Mouse (Mus musculus) ES-CJ7 (cell line): Measurements from ENCODE around the gene Fryl.
"Not testable (repeated sequence)": the region's sequence is repeated elsewhere in the genome, so short reads cannot be mapped to it uniquely, and the experiment has no call there.

Experiments used
- DNase-seq: peaks from one replicate; pipeline ENCODE4 v3.0.0; 2011; ENCODE audit warnings: low read depth, low spot score

Fryl gene

DNA sequence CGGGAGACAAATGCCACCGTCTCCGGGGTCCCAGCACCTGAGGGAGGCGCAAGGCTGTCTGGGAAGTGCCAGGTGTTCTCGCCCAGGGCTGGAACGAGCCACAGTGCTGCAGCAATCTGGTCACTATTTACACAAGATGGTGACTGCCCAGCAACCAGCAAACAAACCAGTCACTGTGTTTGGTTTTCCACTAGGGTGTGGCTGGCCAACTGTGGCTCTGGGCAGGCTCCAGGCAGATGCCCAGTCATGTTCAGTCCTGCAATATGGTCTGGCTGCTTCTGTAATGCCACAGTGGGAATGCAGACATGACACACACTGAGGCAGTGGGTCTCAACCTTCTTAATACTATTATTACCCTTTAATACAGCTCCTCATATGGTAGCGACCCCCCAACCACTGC is 152.8 kb downstream of the Fryl start:
- DNase-seq = no peak

GRCm38 (mm10) chr5:73102342-73102989 is 154.0 kb downstream of the Fryl start:
- DNase-seq = no peak

GRCm38 (mm10) chr5:73092236-73092635 is 164.2 kb downstream of the Fryl start:
- no peak for DNase-seq

GRCm38 (mm10) chr5:73089158-73089557 is 167.3 kb downstream of the Fryl start:
- DNase-seq = peak; percentile 33

GRCm38 (mm10) chr5:73081496-73081895 is 174.9 kb downstream of the Fryl start:
- no peak for DNase-seq

DNA sequence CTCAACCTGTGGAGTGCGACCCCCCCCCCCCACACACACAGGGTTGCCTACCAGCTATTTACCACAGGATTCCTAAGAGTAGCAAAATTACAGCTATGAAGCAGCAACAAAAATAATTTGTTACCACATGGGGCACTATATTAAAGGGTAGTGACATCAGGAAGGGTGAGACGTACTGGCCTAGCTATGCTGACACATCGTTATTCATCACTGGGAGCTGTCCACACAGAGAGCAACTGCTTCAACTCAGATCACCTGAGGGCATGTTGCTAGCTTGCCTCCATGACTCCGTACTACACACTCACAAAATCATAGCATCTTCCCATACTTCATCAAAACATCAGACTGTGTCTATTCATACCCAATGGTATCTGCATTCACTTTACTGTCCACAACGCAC is 176.6 kb downstream of the Fryl start:
- DNase-seq = no peak

- peak; percentile 78 for DNase-seq
These were observed 185.1 kb downstream of the Fryl start for GRCm38 (mm10) chr5:73071319-73071718.

DNA sequence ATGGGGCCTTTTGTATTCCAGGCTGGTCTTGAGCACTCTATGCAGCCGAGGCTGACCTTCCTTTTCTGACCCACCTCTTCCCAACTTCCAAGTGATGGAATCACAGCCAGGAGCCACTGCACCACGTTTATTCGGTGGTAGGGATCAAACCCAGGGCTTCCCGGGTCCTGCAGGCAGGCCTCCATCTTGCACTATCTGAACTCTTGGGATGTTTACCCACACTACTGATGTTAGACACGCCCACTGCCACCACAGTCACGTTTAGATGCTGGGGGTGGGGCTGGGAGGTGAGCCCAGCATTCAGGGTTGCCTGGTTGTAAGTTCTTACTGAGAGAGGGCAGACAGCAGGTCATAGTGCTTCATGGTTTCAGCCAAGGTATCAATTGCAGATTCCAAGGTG is 189.5 kb downstream of the Fryl start:
- peak; percentile 41 for DNase-seq

GRCm38 (mm10) chr5:73063768-73064669 is 192.4 kb downstream of the Fryl start:
- no peak for DNase-seq

GRCm38 (mm10) chr5:73061506-73062155 is 194.8 kb downstream of the Fryl start:
- no peak for DNase-seq

- DNase-seq = no peak
These were observed 199.5 kb downstream of the Fryl start for GRCm38 (mm10) chr5:73056937-73057336.

DNA sequence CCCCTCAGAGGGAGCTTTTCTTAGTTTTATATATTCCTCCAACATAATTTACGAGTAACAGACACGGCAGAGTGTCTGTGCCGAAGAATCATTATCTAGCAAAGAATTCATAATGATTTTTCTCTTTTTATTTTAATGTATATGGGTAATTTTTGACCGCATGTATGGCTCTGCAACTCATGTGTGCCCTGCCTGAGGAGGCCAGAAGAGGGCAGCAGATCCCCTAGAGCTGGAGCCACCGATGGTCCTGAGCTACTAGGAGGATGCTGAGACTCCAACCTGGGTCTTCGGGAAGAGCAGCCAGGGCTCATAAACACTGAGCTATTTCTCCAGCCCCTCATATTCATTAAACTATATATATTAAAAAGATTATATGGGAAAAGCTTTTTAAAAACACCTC is 200.0 kb downstream of the Fryl start:
- DNase-seq = peak; percentile 28

DNA sequence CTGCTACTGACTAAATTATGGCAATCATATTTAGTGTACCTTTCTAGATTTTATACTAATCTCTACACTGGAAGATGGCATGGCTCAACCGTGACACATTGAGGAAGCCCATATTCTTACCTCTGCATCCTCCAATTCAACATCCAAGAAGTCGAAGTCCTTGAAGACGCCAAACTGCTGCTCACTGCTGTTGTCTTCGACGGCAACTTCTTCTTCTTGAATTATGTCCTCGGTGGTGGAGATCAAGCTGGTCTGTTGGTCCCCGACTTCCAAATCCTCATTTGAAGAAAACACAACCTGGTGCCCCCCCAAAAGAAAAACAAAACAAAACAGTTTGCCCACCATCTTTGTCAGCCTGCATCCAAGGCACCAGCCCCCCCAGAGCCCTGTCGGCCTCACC is 202.5 kb downstream of the Fryl start:
- no peak for DNase-seq

DNA sequence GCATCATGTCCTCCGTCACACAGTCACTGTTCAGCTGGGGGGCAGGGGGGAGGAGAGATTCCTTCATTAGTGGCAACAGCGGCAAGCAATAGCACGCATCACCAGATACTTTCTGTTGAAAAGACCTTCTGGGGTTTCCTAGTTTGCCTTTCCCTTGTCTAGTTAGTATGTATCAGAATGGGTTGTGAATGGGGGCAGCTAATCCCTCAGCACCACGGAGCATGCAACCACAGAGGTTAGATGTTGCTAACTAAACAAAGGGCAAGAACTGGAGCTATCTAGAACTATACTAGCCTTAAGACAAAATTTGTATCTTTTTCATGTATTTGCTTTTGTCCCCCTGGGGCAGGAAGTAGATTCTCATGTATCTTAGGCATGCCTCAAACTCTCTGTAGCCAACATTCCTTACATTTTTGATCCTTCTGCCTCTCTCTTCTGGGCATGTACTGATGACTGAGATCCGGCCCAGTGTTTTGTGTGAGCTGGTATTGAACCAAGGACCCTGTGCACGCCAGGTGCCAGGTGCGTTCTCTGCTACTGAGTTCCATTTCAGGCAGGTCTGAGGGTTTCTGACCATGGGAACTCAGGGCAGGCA is 208.7 kb downstream of the Fryl start:
- DNase-seq = no peak

GRCm38 (mm10) chr5:73044055-73044454 is 212.4 kb downstream of the Fryl start:
- DNase-seq = peak; percentile 49

- no peak for DNase-seq
These were observed 223.9 kb downstream of the Fryl start for GRCm38 (mm10) chr5:73032481-73032880.

DNA sequence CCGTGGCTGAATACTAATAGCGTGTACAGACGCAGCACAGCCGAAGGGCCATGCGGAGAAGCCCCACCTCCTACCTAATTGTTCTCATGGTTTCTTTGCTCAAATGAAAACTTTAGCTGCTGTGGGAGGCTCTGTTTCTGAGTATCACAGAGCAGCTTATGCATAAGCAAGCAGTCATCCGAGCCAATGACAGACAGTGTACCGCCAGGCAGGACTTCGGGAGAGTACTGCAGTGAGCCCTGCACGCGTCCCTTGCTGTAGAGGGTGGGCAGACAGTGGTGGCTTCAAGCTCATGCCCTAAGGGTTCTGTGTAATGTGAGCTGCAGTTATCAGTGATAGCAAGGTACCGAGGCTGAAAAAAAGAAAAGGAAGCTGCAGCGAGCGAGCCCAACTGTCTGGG is 227.8 kb downstream of the Fryl start:
- DNase-seq = no peak

DNA sequence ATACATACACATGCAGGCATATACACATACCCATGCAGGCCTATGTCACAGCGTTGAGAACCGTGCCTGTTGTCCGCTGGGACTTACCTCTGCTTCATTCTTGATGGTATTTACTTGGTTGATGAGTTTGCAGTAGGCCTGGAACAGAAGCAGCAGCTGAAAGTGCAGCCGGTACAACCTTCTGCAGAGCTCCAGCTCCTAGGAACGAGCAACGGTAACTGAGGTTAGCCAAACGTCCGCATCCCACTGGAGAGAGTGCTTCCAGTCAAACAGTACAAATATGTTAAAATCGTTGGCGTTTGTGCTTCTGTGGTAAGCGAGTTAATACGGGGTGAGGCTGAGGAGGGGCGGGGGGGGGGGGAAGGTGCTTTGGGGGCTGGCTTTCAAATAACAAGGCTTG is 232.6 kb downstream of the Fryl start:
- DNase-seq = no peak

GRCm38 (mm10) chr5:73014745-73015144 is 241.7 kb downstream of the Fryl start:
- no peak for DNase-seq

GRCm38 (mm10) chr5:73013611-73014287 is 242.7 kb downstream of the Fryl start:
- not testable (repeated sequence) for DNase-seq

DNA sequence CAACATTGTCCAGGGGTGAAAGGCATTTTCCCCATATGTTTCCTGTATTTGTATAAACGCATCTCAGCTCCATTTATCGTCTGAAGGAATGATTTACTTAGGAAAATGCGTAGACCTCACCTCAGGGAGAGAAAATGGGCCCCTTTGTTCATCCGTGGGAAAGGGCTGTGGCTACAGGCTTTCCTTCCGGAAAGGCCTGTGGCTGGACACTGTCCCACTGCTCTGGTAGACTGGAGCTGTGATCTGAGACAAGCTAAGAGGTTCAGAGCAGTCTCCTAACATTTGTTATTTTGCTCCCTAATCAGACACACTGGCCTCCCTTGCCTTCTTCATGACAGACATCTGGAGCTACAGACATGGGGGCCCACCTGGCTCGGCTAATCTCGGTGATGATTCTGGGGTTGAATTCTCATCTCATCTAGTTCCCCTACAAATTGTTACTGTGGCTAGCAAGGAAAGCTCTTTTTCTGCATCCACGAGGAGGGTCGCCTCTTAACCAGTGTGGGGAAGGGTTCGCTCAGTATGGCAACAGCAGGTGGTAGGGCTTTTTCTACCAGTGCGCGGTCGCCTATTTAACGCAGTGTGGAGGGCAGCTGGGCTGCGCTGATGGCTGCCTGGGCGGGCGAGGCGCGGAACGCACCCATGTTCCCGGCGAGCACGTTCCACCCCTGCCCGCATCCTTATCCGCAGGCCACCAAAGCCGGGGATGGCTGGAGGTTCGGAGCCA is 243.4 kb downstream of the Fryl start:
- DNase-seq = not testable (repeated sequence)
